Comparison of ENCODE assay signal across 8 mouse cellular contexts in the genomic region with DNA sequence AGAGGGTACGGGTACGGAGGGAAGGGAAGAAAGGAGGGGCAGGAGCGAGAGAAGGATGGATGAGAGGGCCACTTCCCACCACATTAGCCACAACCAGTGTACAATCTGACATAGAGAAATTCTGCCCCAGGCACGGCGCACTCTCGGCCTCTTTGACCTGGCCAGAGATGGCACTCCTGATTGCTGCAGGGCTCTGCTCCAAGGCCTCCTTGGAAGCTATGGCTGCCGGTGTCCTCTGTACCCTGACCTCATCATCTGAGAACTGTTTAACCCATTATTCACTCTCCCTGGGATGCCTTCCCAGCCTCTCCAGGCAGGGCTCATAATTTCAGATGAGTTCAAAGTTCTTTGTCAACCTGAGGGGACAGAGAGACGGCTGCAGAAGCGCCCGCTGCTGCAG.
A peak's percentile ranks its signal among the peaks of the same experiment; 100 is the strongest.
DNase-seq lines count a peak whose midpoint lies in the region; ATAC-seq and TF ChIP-seq lines count a peak whose summit lies in the region.

No protein-coding gene starts in this region.

- no peaks in the 10 kb centered on the region for H3K36me3 ChIP-seq in heart, postnatal 0 days (replicated peaks; ENCODE audit: control insufficient read depth, insufficient read depth, low read length)
- H3K36me3 ChIP-seq in forebrain, embryonic 12.5 days (replicated peaks), result no peaks in the 10 kb centered on the region
- H3K36me3 ChIP-seq in kidney, embryonic 16.5 days (ENCODE audit: insufficient read depth, low read length), result no peaks in the 10 kb centered on the region
- H3K36me3 ChIP-seq in midbrain, postnatal 0 days (ENCODE audit: insufficient read depth, low read length), result no peaks in the 10 kb centered on the region

- intact Hi-C loops in heart, postnatal 10 days (cut with DNase I), result no loop called here

- H3K4me1 ChIP-seq in heart, postnatal 0 days (ENCODE audit: control insufficient read depth, insufficient read depth), result peaks cover 18% of the 10 kb centered on the region
- peaks cover 67% of the 10 kb centered on the region for H3K4me1 ChIP-seq in forebrain, embryonic 12.5 days
- peaks cover 62% of the 10 kb centered on the region for H3K4me1 ChIP-seq in kidney, embryonic 16.5 days (ENCODE audit: insufficient read depth, low read length)
- H3K4me1 ChIP-seq in midbrain, postnatal 0 days (ENCODE audit: insufficient read depth, low read length), result peaks cover 31% of the 10 kb centered on the region

- DNase-seq in heart, postnatal 0 days (ENCODE audit: low spot score), result no peak
- DNase-seq in heart, postnatal 10 days, result no peak
- no peak for DNase-seq in midbrain, postnatal 0 days (ENCODE audit: low spot score)
- DNase-seq in layer of hippocampus, postnatal 10 days (ENCODE audit: low spot score in 2 of 2), result no peak
- DNase-seq in left cerebral cortex, adult 11 months (ENCODE audit: low spot score), result no peak
- DNase-seq in gastrocnemius, postnatal 10 days, result no peak

- no peaks in the 10 kb centered on the region for H3K9me3 ChIP-seq in heart, postnatal 0 days (replicated peaks; ENCODE audit: control insufficient read depth, low read length)
- H3K9me3 ChIP-seq in forebrain, embryonic 12.5 days, result no peaks in the 10 kb centered on the region
- H3K9me3 ChIP-seq in kidney, embryonic 16.5 days (ENCODE audit: low read length), result no peaks in the 10 kb centered on the region
- H3K9me3 ChIP-seq in midbrain, postnatal 0 days (ENCODE audit: low read length), result no peaks in the 10 kb centered on the region

- no peak for TF ChIP-seq CTCF in heart, postnatal 0 days (IDR thresholded peaks at IDR 0.05; ENCODE audit: low read depth)
- TF ChIP-seq CTCF in midbrain, postnatal 0 days (IDR thresholded peaks at IDR 0.05), result no peak

- ATAC-seq in heart, postnatal 0 days (ENCODE audit: insufficient read depth, low read depth), result no peak
- no peak for ATAC-seq in forebrain, embryonic 12.5 days (ENCODE audit: low FRiP score)
- 0 out of 2 replicates have a peak, but pooled peaks have one; percentile 32 for ATAC-seq in kidney, embryonic 16.5 days (ENCODE audit: low FRiP score, low TSS enrichment)
- ATAC-seq in midbrain, postnatal 0 days (ENCODE audit: low FRiP score), result no peak

- H3K9ac ChIP-seq in heart, postnatal 0 days (replicated peaks; ENCODE audit: low read depth, low read length), result no peak overlapping the region
- H3K9ac ChIP-seq in forebrain, embryonic 12.5 days, result peak overlapping the region; percentile 63
- H3K9ac ChIP-seq in kidney, embryonic 16.5 days (replicated peaks; ENCODE audit: low read length), result peak overlapping the region; percentile 61
- H3K9ac ChIP-seq in midbrain, postnatal 0 days (replicated peaks; ENCODE audit: low read length, poor library complexity, severe bottlenecking), result 0 out of 2 replicates have a peak overlapping the region, but pooled peaks have one; percentile 24

- no peak for TF ChIP-seq EP300 in heart, postnatal 0 days (IDR thresholded peaks at IDR 0.05; ENCODE audit: low read depth)

- H3K27ac ChIP-seq in heart, postnatal 0 days (ENCODE audit: low read depth), result no peak overlapping the region
- H3K27ac ChIP-seq in forebrain, embryonic 12.5 days, result peak overlapping the region; percentile 100
- H3K27ac ChIP-seq in kidney, embryonic 16.5 days (ENCODE audit: low read length), result peak overlapping the region; percentile 80
- peak overlapping the region; percentile 68 for H3K27ac ChIP-seq in midbrain, postnatal 0 days (ENCODE audit: low read depth, low read length)

- H3K4me3 ChIP-seq in heart, postnatal 0 days (ENCODE audit: low read depth, low read length), result no peak overlapping the region
- peak overlapping the region; percentile 21; the same call in 1 of the 2 replicates for H3K4me3 ChIP-seq in forebrain, embryonic 12.5 days (replicated peaks)
- H3K4me3 ChIP-seq in kidney, embryonic 16.5 days (ENCODE audit: low read length), result peak overlapping the region; percentile 36
- H3K4me3 ChIP-seq in midbrain, postnatal 0 days (ENCODE audit: low read depth, low read length), result no peak overlapping the region

- WGBS in heart, postnatal 0 days, result 53% methylated on average over 10 of the region's 10 CpGs
- 35% methylated on average over 10 of the region's 10 CpGs for WGBS in forebrain, embryonic 12.5 days
- 29% methylated on average over 10 of the region's 10 CpGs for WGBS in kidney, embryonic 16.5 days
- WGBS in midbrain, postnatal 0 days, result 37% methylated on average over 10 of the region's 10 CpGs

- peak overlapping the region; percentile 50 for H3K4me2 ChIP-seq in heart, postnatal 0 days (ENCODE audit: low read depth, low read length)
- peak overlapping the region; percentile 47 for H3K4me2 ChIP-seq in forebrain, embryonic 12.5 days
- H3K4me2 ChIP-seq in kidney, embryonic 16.5 days (replicated peaks; ENCODE audit: low read depth, low read length), result peak overlapping the region; percentile 56
- H3K4me2 ChIP-seq in midbrain, postnatal 0 days (ENCODE audit: low read depth, low read length, poor library complexity, severe bottlenecking), result peak overlapping the region; percentile 37

- H3K27me3 ChIP-seq in heart, postnatal 0 days (ENCODE audit: control insufficient read depth, insufficient read depth, low read length), result no peaks in the 10 kb centered on the region
- no peaks in the 10 kb centered on the region for H3K27me3 ChIP-seq in forebrain, embryonic 12.5 days
- no peaks in the 10 kb centered on the region for H3K27me3 ChIP-seq in kidney, embryonic 16.5 days (ENCODE audit: insufficient read depth, low read length)
- H3K27me3 ChIP-seq in midbrain, postnatal 0 days (ENCODE audit: insufficient read depth, low read length), result no peaks in the 10 kb centered on the region

Comparison
In these comparisons a context has a peak if more than half of its experiments do, and no peak if none do; other contexts are left out.
1. H3K4me3 ChIP-seq: peak in forebrain, embryonic 12.5 days (single experiment) and kidney, embryonic 16.5 days (single experiment); none in heart, postnatal 0 days (single experiment) and midbrain, postnatal 0 days (single experiment).
2. Peak in every context shown above with its lines, with median percentiles within 50 percentile points of each other: H3K4me2 ChIP-seq.